Mouse (Mus musculus) left cerebral cortex, adult 2 months (tissue): ENCODE measurements at regions not wholly inside any gene's neighbourhood (a gene's known extent, or its start where the extent isn't known, plus 50 kb on each side); places are given as distances from the start of the nearest gene placed in this dataset.
"Not testable (repeated sequence)": the region's sequence is repeated elsewhere in the genome, so short reads cannot be mapped to it uniquely, and the experiment has no call there.

Experiments used
- DNase-seq, 2 experiments: peaks; one replicate each; pipeline ENCODE4 v3.0.0; 2021 to 2022; ENCODE audit warnings: low spot score in 2 of 2, mixed read lengths in 1 of 2; ENCODE audit errors: extremely low spot score in 1 of 2
- H3K27ac ChIP-seq: fragments of 200-600 bp; 2 replicates; pipeline ENCODE4 v1.8.1; 2022
- H3K4me3 ChIP-seq: fragments of 200-600 bp; 2 replicates; pipeline ENCODE4 v1.8.1; 2022
- CTCF ChIP-seq: fragments of 200-600 bp; IDR thresholded peaks from 2 replicates; pipeline ENCODE4 v1.8.1; 2022; ENCODE audit warnings: antibody characterized with exemption, mild to moderate bottlenecking, moderate library complexity
- intact Hi-C: fragments of 180-260 bp; cut with DNase I; formaldehyde crosslinking; loops from one replicate; pipeline ENCODE4 v1.15.1; 2025

GRCm38 (mm10) chr10:15321480-15321879 is 603.5 kb upstream of the Gje1 start:
- TF ChIP-seq CTCF = no peak
- no peak for DNase-seq
- no peak overlapping the region for H3K27ac ChIP-seq
- intact Hi-C loops = no loop called here
- no peak overlapping the region for H3K4me3 ChIP-seq

- Histone ChIP-seq H3K27ac (no peak overlapping the region), H3K4me3 (no peak overlapping the region)
- TF ChIP-seq CTCF = no peak
- intact Hi-C loops = no loop called here
- DNase-seq = no peak
These were observed 599.1 kb upstream of the Gje1 start for GRCm38 (mm10) chr10:15317017-15317607.

GRCm38 (mm10) chr10:15310650-15311049 is 592.6 kb upstream of the Gje1 start:
- Histone ChIP-seq H3K4me3 (no peak overlapping the region), H3K27ac (no peak overlapping the region)
- intact Hi-C loops = no loop called here
- TF ChIP-seq CTCF = no peak
- DNase-seq = no peak

GRCm38 (mm10) chr10:15305811-15306473 is 587.9 kb upstream of the Gje1 start:
- intact Hi-C loops = loop anchor here (10.0 kb wide), 3 partner anchors 499 to 1909 kb away; no protein-coding TSS in a partner anchor
- no peak for DNase-seq
- H3K4me3 ChIP-seq = no peak overlapping the region
- H3K27ac ChIP-seq = no peak overlapping the region
- no peak for TF ChIP-seq CTCF

- peak; percentile 67 to 76 for DNase-seq
- Histone ChIP-seq H3K27ac (peak overlapping the region; percentile 76), H3K4me3 (peak overlapping the region; percentile 27)
- peak; percentile 96 for TF ChIP-seq CTCF
- intact Hi-C loops = loop anchor here (10.0 kb wide), 3 partner anchors 504 to 1914 kb away; no protein-coding TSS in a partner anchor
These were observed 582.4 kb upstream of the Gje1 start for GRCm38 (mm10) chr10:15300199-15301085.

GRCm38 (mm10) chr10:15299331-15300198 is 581.6 kb upstream of the Gje1 start:
- no peak for DNase-seq
- no peak for TF ChIP-seq CTCF
- Histone ChIP-seq H3K4me3 (peak overlapping the region; percentile 27), H3K27ac (no peak overlapping the region; the same call in 1 of the 2 replicates)
- intact Hi-C loops = loop anchor here (10.0 kb wide), 3 partner anchors 505 to 1915 kb away; no protein-coding TSS in a partner anchor

- no peak overlapping the region for H3K4me3 ChIP-seq
- no peak for TF ChIP-seq CTCF
- intact Hi-C loops = no loop called here
- no peak overlapping the region for H3K27ac ChIP-seq
- no peak for DNase-seq
These were observed 579.2 kb upstream of the Gje1 start for GRCm38 (mm10) chr10:15297257-15297656.

GRCm38 (mm10) chr10:15294125-15294524 is 576.1 kb upstream of the Gje1 start:
- Histone ChIP-seq H3K27ac (no peak overlapping the region), H3K4me3 (no peak overlapping the region)
- intact Hi-C loops = no loop called here
- DNase-seq = no peak
- no peak for TF ChIP-seq CTCF

GRCm38 (mm10) chr10:15263337-15263736 is 545.3 kb upstream of the Gje1 start:
- DNase-seq, H3K27ac ChIP-seq, H3K4me3 ChIP-seq, intact Hi-C loops: not testable (repeated sequence)

- H3K27ac ChIP-seq, H3K4me3 ChIP-seq, intact Hi-C loops, DNase-seq: not testable (repeated sequence)
These were observed 544.3 kb upstream of the Gje1 start for GRCm38 (mm10) chr10:15262282-15262681.

- no peak overlapping the region for H3K4me3 ChIP-seq
- TF ChIP-seq CTCF = no peak
- no peak for DNase-seq
- no peak overlapping the region for H3K27ac ChIP-seq
- intact Hi-C loops = no loop called here
These were observed 531.5 kb upstream of the Gje1 start for GRCm38 (mm10) chr10:15249402-15250086.
